Mouse (Mus musculus) MEL (cell line): ENCODE results near the gene Efs. TPM values are rescaled to one million over a fixed set of nuclear protein-coding genes. Genes with fewer than 3 reads are reported as not detected.

Experiments
- DNase-seq: peaks from one replicate; pipeline ENCODE4 v3.0.0; 2011; ENCODE audit warnings: low read depth, low spot score
- H3K27ac ChIP-seq: 2 replicates; pipeline ENCODE4 v1.5.1; 2012; ENCODE audit warnings: low read depth, mild to moderate bottlenecking, control low read depth, low read length, moderate library complexity; ENCODE audit not compliant: control insufficient read depth
- H3K27me3 ChIP-seq, 2 experiments: fragments of 150-350 bp in 1 of 2; sonication (generic) in 1 of 2; 2 replicates each; pipeline ENCODE4 v1.6.1; 2012; ENCODE audit warnings: low read length in 2 of 2, mild to moderate bottlenecking in 2 of 2, improper control_type of control experiment in 1 of 2, moderate library complexity in 1 of 2; ENCODE audit not compliant: insufficient read depth in 2 of 2, control insufficient read depth in 1 of 2
- H3K36me3 ChIP-seq, 2 experiments: 2 replicates each; pipeline ENCODE4 v1.6.1; 2012 to 2014; ENCODE audit warnings: low read length in 2 of 2, improper control_type of control experiment in 1 of 2, inconsistent platforms in 1 of 2, mild to moderate bottlenecking in 1 of 2; ENCODE audit not compliant: insufficient read depth in 2 of 2, control insufficient read depth in 1 of 2
- H3K4me1 ChIP-seq, 2 experiments: fragments of 150-350 bp in 1 of 2; sonication (generic) in 1 of 2; 2 replicates each; pipeline ENCODE4 v1.6.1; 2012; ENCODE audit warnings: low read length in 2 of 2, improper control_type of control experiment in 1 of 2, mild to moderate bottlenecking in 1 of 2; ENCODE audit not compliant: insufficient read depth in 2 of 2, control insufficient read depth in 1 of 2
- H3K4me3 ChIP-seq, 2 experiments: fragments of 150-350 bp in 1 of 2; sonication (generic) in 1 of 2; 2 replicates each; pipeline ENCODE4 v1.5.1; 2012; ENCODE audit warnings: low read depth in 2 of 2, low read length in 2 of 2, mild to moderate bottlenecking in 2 of 2, moderate library complexity in 2 of 2, control low read depth in 1 of 2, improper control_type of control experiment in 1 of 2; ENCODE audit not compliant: control insufficient read depth in 1 of 2, insufficient read depth in 1 of 2
- H3K79me2 ChIP-seq: 2 replicates; pipeline ENCODE4 v1.6.1; 2012; ENCODE audit warnings: mild to moderate bottlenecking, low read length, moderate library complexity; ENCODE audit not compliant: control insufficient read depth, poor library complexity, insufficient read depth
- H3K9ac ChIP-seq: 2 replicates; pipeline ENCODE4 v1.6.1; 2012; ENCODE audit warnings: low read depth, mild to moderate bottlenecking, control low read depth, low read length, moderate library complexity; ENCODE audit not compliant: control insufficient read depth, poor library complexity, severe bottlenecking
- H3K9me3 ChIP-seq: fragments of 150-350 bp; sonication (generic); replicated peaks from 2 replicates; pipeline ENCODE4 v1.6.1; 2012; ENCODE audit warnings: mild to moderate bottlenecking, low read length, improper control_type of control experiment, moderate library complexity; ENCODE audit not compliant: insufficient read depth
- BHLHE40 ChIP-seq: IDR thresholded peaks from 2 replicates; pipeline ENCODE4 v1.6.1; 2012; ENCODE audit warnings: low read depth, mild to moderate bottlenecking, inconsistent platforms, low read length, improper control_type of control experiment, borderline replicate concordance
- CHD1 ChIP-seq: IDR thresholded peaks from 2 replicates; pipeline ENCODE4 v1.6.1; 2012; ENCODE audit warnings: low read depth, mild to moderate bottlenecking, inconsistent platforms, low read length, improper control_type of control experiment
- CHD2 ChIP-seq: IDR thresholded peaks from 2 replicates; pipeline ENCODE4 v1.6.1; 2011; ENCODE audit warnings: low read length, improper control_type of control experiment
- ELF1 ChIP-seq: IDR thresholded peaks from 2 replicates; pipeline ENCODE4 v1.6.1; 2014; ENCODE audit warnings: low read depth, mild to moderate bottlenecking, inconsistent platforms, low read length, improper control_type of control experiment, moderate library complexity
- EP300 ChIP-seq, 2 experiments: IDR thresholded peaks; 2 replicates each; pipeline ENCODE4 v1.6.1; 2011; ENCODE audit warnings: improper control_type of control experiment in 2 of 2, low read length in 2 of 2, low read depth in 1 of 2, mild to moderate bottlenecking in 1 of 2
- ETS1 ChIP-seq: IDR thresholded peaks from 2 replicates; pipeline ENCODE4 v1.6.1; 2012; ENCODE audit warnings: low read depth, mild to moderate bottlenecking, inconsistent platforms, low read length, improper control_type of control experiment, moderate library complexity
- HCFC1 ChIP-seq: IDR thresholded peaks from 2 replicates; pipeline ENCODE4 v1.6.1; 2012; ENCODE audit warnings: low read depth, mild to moderate bottlenecking, inconsistent platforms, low read length, improper control_type of control experiment, moderate library complexity
- JUND ChIP-seq: IDR thresholded peaks from 2 replicates; pipeline ENCODE4 v1.6.1; 2011; ENCODE audit warnings: low read depth, mild to moderate bottlenecking, improper control_type of control experiment, low read length
- MAX ChIP-seq: IDR thresholded peaks from 2 replicates; pipeline ENCODE4 v1.6.1; 2011; ENCODE audit warnings: low read length, improper control_type of control experiment
- MAZ ChIP-seq: IDR thresholded peaks from 2 replicates; pipeline ENCODE4 v1.6.1; 2012; ENCODE audit warnings: low read depth, mild to moderate bottlenecking, inconsistent platforms, low read length, improper control_type of control experiment
- MXI1 ChIP-seq: IDR thresholded peaks from 2 replicates; pipeline ENCODE4 v1.6.1; 2011; ENCODE audit warnings: mild to moderate bottlenecking, low read depth, low read length, improper control_type of control experiment
- MYC ChIP-seq: IDR thresholded peaks from 2 replicates; pipeline ENCODE4 v1.6.1; 2011; ENCODE audit warnings: low read depth, mild to moderate bottlenecking, low read length, improper control_type of control experiment, moderate library complexity
- NELFE ChIP-seq: IDR thresholded peaks from 2 replicates; pipeline ENCODE4 v1.6.1; 2011; ENCODE audit warnings: low read depth, low read length, improper control_type of control experiment
- NRF1 ChIP-seq: IDR thresholded peaks from 2 replicates; pipeline ENCODE4 v1.6.1; 2014; ENCODE audit warnings: low read depth, mild to moderate bottlenecking, inconsistent platforms, low read length, improper control_type of control experiment, moderate library complexity; ENCODE audit not compliant: poor library complexity, insufficient read depth, severe bottlenecking
- POLR2A ChIP-seq, 2 experiments: IDR thresholded peaks; 2 replicates each; pipeline ENCODE4 v1.6.1; 2011 to 2012; ENCODE audit warnings: low read length in 2 of 2, mild to moderate bottlenecking in 2 of 2, control low read depth in 1 of 2, improper control_type of control experiment in 1 of 2, low read depth in 1 of 2, moderate library complexity in 1 of 2; ENCODE audit not compliant: control insufficient read depth in 1 of 2, insufficient read depth in 1 of 2, poor library complexity in 1 of 2
- POLR2AphosphoS2 ChIP-seq: IDR thresholded peaks from 2 replicates; pipeline ENCODE4 v1.6.1; 2011; ENCODE audit warnings: low read length, improper control_type of control experiment
- POLR2AphosphoS5 ChIP-seq: IDR thresholded peaks from 2 replicates; pipeline ENCODE4 v1.6.1; 2012; ENCODE audit warnings: low read depth, borderline replicate concordance, mild to moderate bottlenecking, inconsistent platforms, low read length, moderate library complexity, mixed read lengths
- RCOR1 ChIP-seq: IDR thresholded peaks from 2 replicates; pipeline ENCODE4 v1.6.1; 2012; ENCODE audit warnings: low read depth, mild to moderate bottlenecking, inconsistent platforms, low read length, improper control_type of control experiment
- SIN3A ChIP-seq: IDR thresholded peaks from 2 replicates; pipeline ENCODE4 v1.6.1; 2012; ENCODE audit warnings: low read length, improper control_type of control experiment, inconsistent platforms
- TAL1 ChIP-seq: IDR thresholded peaks from 2 replicates; pipeline ENCODE4 v1.6.1; 2012; ENCODE audit warnings: mild to moderate bottlenecking, inconsistent platforms, low read length, moderate library complexity, mixed read lengths
- TBP ChIP-seq: IDR thresholded peaks from 2 replicates; pipeline ENCODE4 v1.8.0; 2011; ENCODE audit warnings: low read depth, low read length, improper control_type of control experiment
- TCF12 ChIP-seq: IDR thresholded peaks from 2 replicates; pipeline ENCODE4 v1.6.1; 2014; ENCODE audit warnings: low read depth, mild to moderate bottlenecking, inconsistent platforms, low read length, improper control_type of control experiment, moderate library complexity
- UBTF ChIP-seq: IDR thresholded peaks from 2 replicates; pipeline ENCODE4 v1.6.1; 2012; ENCODE audit warnings: low read depth, mild to moderate bottlenecking, inconsistent platforms, low read length, improper control_type of control experiment, moderate library complexity, borderline replicate concordance; ENCODE audit not compliant: insufficient read depth
- USF1 ChIP-seq: IDR thresholded peaks from 2 replicates; pipeline ENCODE4 v1.6.1; 2014; ENCODE audit warnings: low read depth, mild to moderate bottlenecking, inconsistent platforms, low read length, improper control_type of control experiment, moderate library complexity
- ZC3H11A ChIP-seq: IDR thresholded peaks from 2 replicates; pipeline ENCODE4 v1.6.1; 2012; ENCODE audit warnings: low read depth, mild to moderate bottlenecking, inconsistent platforms, low read length, improper control_type of control experiment
- ZMIZ1 ChIP-seq: IDR thresholded peaks from 2 replicates; pipeline ENCODE4 v1.6.1; 2012; ENCODE audit warnings: low read depth, mild to moderate bottlenecking, inconsistent platforms, low read length, improper control_type of control experiment, moderate library complexity
- ZNF384 ChIP-seq: IDR thresholded peaks from 2 replicates; pipeline ENCODE4 v1.6.1; 2012; ENCODE audit warnings: low read depth, mild to moderate bottlenecking, inconsistent platforms, low read length, improper control_type of control experiment
- polyA plus RNA-seq, 2 experiments: library from polyadenylated mRNA; stranded (reverse) in 1 of 2; unstranded in 1 of 2; fragments of >175 nt in 1 of 2; fragments of >200 nt in 1 of 2; gene quantifications; 2 replicates each; pipeline versions ENCODE4 v1.2.1 to v1.2.4; 2012; ENCODE audit warnings: low replicate concordance in 2 of 2, low read depth in 1 of 2; ENCODE audit not compliant: insufficient read length in 2 of 2, insufficient read depth in 1 of 2, missing spikeins in 1 of 2
- total RNA-seq: library from RNA; depleted of rRNA; stranded (reverse); fragments of 300-350 nt; gene quantifications from 2 replicates; pipeline ENCODE4 v1.2.3, GENCODE M21; 2012

Efs gene
- total and polyA plus RNA-seq, 3 experiments, result not detected

DNA sequence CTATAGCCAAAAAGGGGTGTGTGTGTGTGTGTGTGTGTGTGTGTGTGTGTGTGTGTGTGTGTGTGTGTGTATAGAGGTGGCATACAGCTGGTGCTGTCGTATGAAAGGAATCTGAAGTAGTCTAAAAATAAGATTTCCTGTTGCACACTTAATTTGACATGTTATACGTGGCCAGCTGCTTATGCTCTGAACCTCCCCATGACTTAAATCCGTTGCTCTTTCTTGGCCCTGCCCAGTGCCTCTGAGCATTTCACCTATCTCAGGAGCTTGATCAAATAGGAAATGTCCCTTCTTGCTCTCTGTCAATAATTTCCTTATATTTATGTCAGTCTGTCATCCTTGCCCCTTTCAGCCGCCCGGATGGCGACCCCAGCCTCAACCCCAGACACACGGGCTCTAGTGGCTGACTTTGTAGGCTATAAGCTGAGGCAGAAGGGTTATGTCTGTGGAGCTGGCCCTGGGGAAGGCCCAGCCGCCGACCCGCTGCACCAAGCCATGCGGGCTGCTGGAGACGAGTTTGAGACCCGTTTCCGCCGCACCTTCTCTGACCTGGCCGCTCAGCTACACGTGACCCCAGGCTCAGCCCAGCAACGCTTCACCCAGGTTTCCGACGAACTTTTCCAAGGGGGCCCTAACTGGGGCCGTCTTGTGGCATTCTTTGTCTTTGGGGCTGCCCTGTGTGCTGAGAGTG is 41.8 kb downstream of the Efs start:
- no peak for DNase-seq
- Histone ChIP-seq H3K4me1 (peaks cover 3 to 6% of the 10 kb centered on the region in 2 experiments; a peak in 3 of 4 replicates), H3K9me3 (no peaks in the 10 kb centered on the region), H3K79me2 (peaks cover 6% of the 10 kb centered on the region), H3K27me3 (no peaks in the 10 kb centered on the region), H3K27ac (no peak overlapping the region), H3K9ac (peak overlapping the region; percentile 87), H3K4me3 (peak overlapping the region; percentile 74 to 94), H3K36me3 (no peaks in the 10 kb centered on the region)
- TF ChIP-seq NELFE, result no peak
- no peak for TF ChIP-seq ZC3H11A
- TF ChIP-seq ZNF384, result no peak
- no peak for TF ChIP-seq MAX
- no peak for TF ChIP-seq SIN3A
- TF ChIP-seq NRF1, result no peak
- TF ChIP-seq MYC, result no peak
- TF ChIP-seq CHD2, result no peak
- no peak for TF ChIP-seq TAL1
- TF ChIP-seq HCFC1, result no peak
- no peak for TF ChIP-seq POLR2AphosphoS2
- no peak for TF ChIP-seq UBTF
- no peak for TF ChIP-seq CHD1
- no peak for TF ChIP-seq USF1

DNA sequence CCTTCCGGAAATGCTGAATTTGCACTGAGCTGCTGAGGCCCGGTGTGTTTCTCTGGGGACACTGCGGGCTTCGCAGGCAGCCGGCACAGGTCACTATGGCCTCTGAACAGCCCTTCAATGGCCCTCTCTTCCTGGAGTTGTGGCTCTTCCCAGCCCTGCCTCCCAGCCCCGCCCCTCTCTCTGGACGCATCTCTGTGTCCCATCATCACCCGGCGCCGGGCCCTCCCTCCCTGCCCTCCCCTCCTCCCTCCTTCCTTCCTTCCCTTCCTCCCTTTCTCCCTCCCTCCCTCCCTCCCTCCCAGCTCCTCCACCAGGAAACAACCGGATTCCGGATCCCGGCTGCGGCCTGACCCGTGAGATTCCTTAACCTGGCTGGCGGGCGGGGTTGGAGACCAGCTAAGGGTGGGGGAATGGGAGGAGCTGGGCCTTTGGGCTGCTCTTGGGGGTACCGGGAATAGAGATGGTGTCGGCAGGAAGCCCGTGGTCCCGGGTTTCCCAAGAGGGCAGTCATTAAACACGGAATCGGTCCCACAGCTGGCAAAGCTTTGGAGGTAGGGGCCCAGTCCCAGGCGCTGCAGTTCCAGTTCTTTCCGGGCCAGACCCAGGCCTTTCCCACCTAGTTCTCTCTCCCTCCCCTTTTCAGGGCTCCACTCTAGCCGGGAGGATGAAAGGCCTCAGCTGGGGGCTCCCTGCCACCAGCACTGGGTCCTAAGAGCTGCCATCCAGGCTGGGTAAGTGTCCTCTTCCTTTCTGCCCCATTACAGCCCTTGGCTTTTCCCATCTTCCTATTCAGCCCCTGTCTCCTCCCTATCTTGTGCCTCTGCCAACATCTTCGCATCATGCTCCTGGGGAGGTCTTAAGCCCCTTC is 42.5 kb downstream of the Efs start, which contains the start of the genes Bcl2l2 and Gm20521:
TSS of gene Bcl2l2 (plus strand) at position 224 of the 868 bp plus-strand sequence.
TSS of gene Gm20521 (plus strand) at position 288 of the 868 bp plus-strand sequence.
- Histone ChIP-seq H3K27me3 (no peaks in the 10 kb centered on the region), H3K9ac (peak within 1 kb of the TSS; percentile 87), H3K4me3 (peak within 1 kb of the TSS; percentile 74 to 94), H3K79me2 (peaks cover 6% of the 10 kb centered on the region), H3K4me1 (peaks cover 3 to 6% of the 10 kb centered on the region in 2 experiments; a peak in 3 of 4 replicates)
- peak; percentile 85 for DNase-seq
- TF ChIP-seq MXI1 (peak; percentile 17; the same call in 1 of the 2 replicates), SIN3A (peak; percentile 57), BHLHE40 (no peak), TCF12 (peak; percentile 44; the same call in 1 of the 2 replicates), POLR2AphosphoS2 (peak; percentile 76), ETS1 (peak; percentile 23; the same call in 1 of the 2 replicates), NELFE (peak; percentile 70), ELF1 (peak; percentile 86), POLR2A (IDR thresholded peaks at IDR 0.05; ENCODE audit: control insufficient read depth in 1 of 2, insufficient read depth in 1 of 2, low read depth in 1 of 2, low read length in 2 of 2, poor library complexity in 1 of 2) (peak; percentile 53 to 88; a peak in 3 of 4 replicates), ZMIZ1 (peak; percentile 78; the same call in 1 of the 2 replicates), TBP (peak; percentile 32; the same call in 1 of the 2 replicates), JUND (no peak), MAZ (peak; percentile 99), HCFC1 (peak; percentile 83), POLR2AphosphoS5 (no peak), EP300 (IDR thresholded peaks at IDR 0.05; ENCODE audit: low read depth in 1 of 2, low read length in 2 of 2) (no peak), RCOR1 (no peak)
- TF ChIP-seq, all 39 proteins: peak for 12
- H3K27ac ChIP-seq, result peak within 1 kb of the TSS; percentile 34; the same call in 1 of the 2 replicates
- no peaks in the 10 kb centered on the region for H3K36me3 ChIP-seq
- no peaks in the 10 kb centered on the region for H3K9me3 ChIP-seq
